Mouse (Mus musculus): ENCODE data around the gene Vti1b. TPM values are rescaled to one million over a fixed set of nuclear protein-coding genes. Genes with fewer than 3 reads are reported as not detected.
"Not testable (repeated sequence)": the region's sequence is repeated elsewhere in the genome, so short reads cannot be mapped to it uniquely, and the experiment has no call there.

The Vti1b gene
- polyA plus RNA-seq, 1 experiment, result 189 TPM

GRCm38 (mm10) chr12:79190931-79191673 lies 18.6 kb upstream of the Vti1b start:
- peak; percentile 37; the same call in 1 of the 2 replicates for TF ChIP-seq POLR2A (IDR thresholded peaks at IDR 0.05; ENCODE audit: extremely low read depth, insufficient read depth, low read length)
- TF ChIP-seq CTCF (IDR thresholded peaks at IDR 0.05; ENCODE audit: extremely low read depth, insufficient read depth, low read length), result no peak
- Histone ChIP-seq H3K4me3 (ENCODE audit: insufficient read depth, low read length) (peak overlapping the region; percentile 46), H3K27ac (ENCODE audit: insufficient read depth, low read length) (no peak overlapping the region), H3K4me1 (ENCODE audit: control insufficient read depth, insufficient read depth, low read length) (peaks cover 4% of the 10 kb centered on the region)

GRCm38 (mm10) chr12:79185160-79185559 lies 12.7 kb upstream of the Vti1b start:
- not testable (repeated sequence) for H3K27ac ChIP-seq (ENCODE audit: insufficient read depth, low read length); H3K4me1 ChIP-seq (ENCODE audit: control insufficient read depth, insufficient read depth, low read length); H3K4me3 ChIP-seq (ENCODE audit: insufficient read depth, low read length)

DNA sequence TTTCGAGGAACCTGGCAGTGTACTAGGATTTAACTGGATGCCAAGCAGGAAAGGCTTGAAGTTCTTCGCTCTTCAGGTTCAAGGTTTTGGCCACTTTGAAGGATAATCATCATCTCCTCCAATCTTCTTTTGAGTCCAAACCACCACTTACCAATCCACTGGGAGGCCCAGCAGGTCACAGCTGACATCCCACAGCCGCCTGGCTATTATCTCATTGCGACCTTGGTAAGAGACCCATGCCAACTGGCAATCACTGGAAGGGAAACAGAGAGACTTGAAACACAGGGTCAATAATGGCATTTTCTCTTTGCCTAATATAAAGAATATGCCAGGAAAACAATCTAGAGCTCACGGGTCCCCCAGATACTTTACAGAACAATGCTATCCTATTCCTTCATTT lies 3.5 kb upstream of the Vti1b start:
- Histone ChIP-seq H3K27ac (ENCODE audit: insufficient read depth, low read length) (no peak overlapping the region), H3K4me3 (ENCODE audit: insufficient read depth, low read length) (no peak overlapping the region), H3K4me1 (ENCODE audit: control insufficient read depth, insufficient read depth, low read length) (no peaks in the 10 kb centered on the region)
- TF ChIP-seq CTCF (IDR thresholded peaks at IDR 0.05; ENCODE audit: extremely low read depth, insufficient read depth, low read length) (no peak), POLR2A (IDR thresholded peaks at IDR 0.05; ENCODE audit: extremely low read depth, insufficient read depth, low read length) (no peak)

DNA sequence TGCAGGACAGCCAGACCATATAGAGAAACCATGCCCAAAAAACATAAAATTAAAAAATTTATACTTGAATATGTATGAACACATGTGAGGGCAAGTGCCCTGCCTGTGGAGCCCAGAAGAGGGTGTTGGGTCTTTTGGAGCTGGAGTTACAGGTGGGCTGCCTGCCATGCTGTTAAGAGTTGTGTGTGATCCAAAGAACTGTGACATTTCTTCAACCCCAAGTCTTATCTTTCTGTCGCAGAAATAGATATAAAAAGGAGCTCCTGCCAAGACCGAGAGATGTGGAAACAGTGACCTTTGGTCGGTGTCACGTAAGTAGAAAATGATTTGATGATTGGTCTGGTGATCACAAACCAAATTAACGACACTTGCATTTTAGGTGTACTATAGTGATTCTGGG lies 1.3 kb upstream of the Vti1b start:
- Histone ChIP-seq H3K4me3 (ENCODE audit: insufficient read depth, low read length) (no peak overlapping the region), H3K4me1 (ENCODE audit: control insufficient read depth, insufficient read depth, low read length) (peaks cover 5% of the 10 kb centered on the region; the same call in 1 of the 2 replicates), H3K27ac (ENCODE audit: insufficient read depth, low read length) (no peak overlapping the region)
- TF ChIP-seq CTCF (IDR thresholded peaks at IDR 0.05; ENCODE audit: extremely low read depth, insufficient read depth, low read length), result no peak
- TF ChIP-seq POLR2A (IDR thresholded peaks at IDR 0.05; ENCODE audit: extremely low read depth, insufficient read depth, low read length), result no peak

DNA sequence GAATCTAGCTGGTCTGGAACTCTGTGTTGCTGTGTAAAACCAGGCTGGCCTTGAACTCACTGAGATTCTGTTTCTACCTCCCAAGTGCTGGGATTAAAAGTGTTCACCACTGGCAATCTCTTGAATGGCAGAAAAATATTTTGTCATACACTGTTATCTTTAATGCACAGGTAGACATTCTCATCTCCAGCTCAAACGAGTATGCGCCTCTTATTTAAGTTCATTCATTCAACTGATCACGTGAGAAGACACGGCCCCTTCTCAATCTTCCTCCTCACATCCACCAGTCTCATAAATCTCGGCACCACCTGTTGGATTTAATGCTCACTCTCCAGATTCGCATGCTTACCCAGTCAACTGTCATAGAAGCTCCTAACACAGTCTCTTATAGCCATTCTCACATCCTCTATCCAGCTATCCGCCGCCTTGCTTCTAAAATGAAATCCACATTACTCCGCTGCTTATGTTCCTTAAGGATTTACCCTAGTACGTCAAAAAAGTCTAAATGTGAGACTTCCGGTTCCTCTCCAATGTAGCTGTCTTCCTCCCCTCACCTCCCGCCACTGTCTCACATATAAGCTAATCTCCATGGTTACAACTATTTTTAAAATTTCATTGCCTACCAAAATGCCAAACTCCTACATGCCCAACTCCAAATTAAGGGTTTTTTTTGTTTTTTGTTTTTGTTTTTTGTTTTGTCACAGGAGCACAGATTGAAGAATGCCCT lies 1.0 kb downstream of the Vti1b start:
- Histone ChIP-seq H3K4me1 (ENCODE audit: control insufficient read depth, insufficient read depth, low read length) (peaks cover 10% of the 10 kb centered on the region), H3K27ac (ENCODE audit: insufficient read depth, low read length) (peak overlapping the region; percentile 100; the same call in 1 of the 2 replicates), H3K4me3 (ENCODE audit: insufficient read depth, low read length) (peak overlapping the region; percentile 62)
- TF ChIP-seq CTCF (IDR thresholded peaks at IDR 0.05; ENCODE audit: extremely low read depth, insufficient read depth, low read length), result no peak
- TF ChIP-seq POLR2A (IDR thresholded peaks at IDR 0.05; ENCODE audit: extremely low read depth, insufficient read depth, low read length), result no peak

DNA sequence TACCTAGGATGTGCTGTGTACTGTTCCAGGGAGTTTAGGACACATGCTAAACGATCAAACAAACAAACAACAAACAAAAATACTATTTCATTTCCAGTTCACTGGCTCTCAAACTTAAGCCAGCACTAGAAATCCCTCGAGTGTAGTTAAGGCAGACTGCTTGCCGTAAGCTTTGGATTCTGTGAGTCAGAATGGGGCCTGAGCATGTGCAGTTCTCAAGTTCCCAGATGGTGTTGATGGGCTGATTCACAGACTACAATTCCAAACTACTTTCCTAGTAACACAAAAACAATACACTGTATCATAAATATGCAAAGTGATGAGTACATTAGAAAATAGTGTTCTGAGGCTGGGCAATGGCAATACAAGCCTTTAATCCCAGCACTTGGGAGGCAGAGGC lies 2.0 kb downstream of the Vti1b start:
- Histone ChIP-seq H3K4me3 (ENCODE audit: insufficient read depth, low read length) (no peak overlapping the region), H3K27ac (ENCODE audit: insufficient read depth, low read length) (no peak overlapping the region), H3K4me1 (ENCODE audit: control insufficient read depth, insufficient read depth, low read length) (peaks cover 10% of the 10 kb centered on the region)
- TF ChIP-seq POLR2A (IDR thresholded peaks at IDR 0.05; ENCODE audit: extremely low read depth, insufficient read depth, low read length) (no peak), CTCF (IDR thresholded peaks at IDR 0.05; ENCODE audit: extremely low read depth, insufficient read depth, low read length) (no peak)

GRCm38 (mm10) chr12:79169173-79169572 lies 3.3 kb downstream of the Vti1b start:
- H3K4me1 ChIP-seq (ENCODE audit: control insufficient read depth, insufficient read depth, low read length), result peaks cover 10% of the 10 kb centered on the region
- H3K4me3 ChIP-seq (ENCODE audit: insufficient read depth, low read length), result no peak overlapping the region
- no peak for TF ChIP-seq POLR2A (IDR thresholded peaks at IDR 0.05; ENCODE audit: extremely low read depth, insufficient read depth, low read length)
- no peak for TF ChIP-seq CTCF (IDR thresholded peaks at IDR 0.05; ENCODE audit: extremely low read depth, insufficient read depth, low read length)
- no peak overlapping the region for H3K27ac ChIP-seq (ENCODE audit: insufficient read depth, low read length)

- Histone ChIP-seq H3K27ac (ENCODE audit: insufficient read depth, low read length) (no peak overlapping the region), H3K4me3 (ENCODE audit: insufficient read depth, low read length) (no peak overlapping the region), H3K4me1 (ENCODE audit: control insufficient read depth, insufficient read depth, low read length) (peaks cover 2% of the 10 kb centered on the region; the same call in 1 of the 2 replicates)
- TF ChIP-seq CTCF (IDR thresholded peaks at IDR 0.05; ENCODE audit: extremely low read depth, insufficient read depth, low read length) (no peak), POLR2A (IDR thresholded peaks at IDR 0.05; ENCODE audit: extremely low read depth, insufficient read depth, low read length) (no peak)
These were observed 9.6 kb downstream of the Vti1b start for GRCm38 (mm10) chr12:79162876-79163275.

- H3K27ac ChIP-seq (ENCODE audit: insufficient read depth, low read length), result no peak overlapping the region
- TF ChIP-seq POLR2A (IDR thresholded peaks at IDR 0.05; ENCODE audit: extremely low read depth, insufficient read depth, low read length), result no peak
- no peak for TF ChIP-seq CTCF (IDR thresholded peaks at IDR 0.05; ENCODE audit: extremely low read depth, insufficient read depth, low read length)
- H3K4me3 ChIP-seq (ENCODE audit: insufficient read depth, low read length), result no peak overlapping the region
- H3K4me1 ChIP-seq (ENCODE audit: control insufficient read depth, insufficient read depth, low read length), result no peaks in the 10 kb centered on the region
These were observed 22.8 kb downstream of the Vti1b start for GRCm38 (mm10) chr12:79149653-79150052.

- Histone ChIP-seq H3K4me1 (ENCODE audit: control insufficient read depth, insufficient read depth, low read length) (no peaks in the 10 kb centered on the region), H3K27ac (ENCODE audit: insufficient read depth, low read length) (no peak overlapping the region), H3K4me3 (ENCODE audit: insufficient read depth, low read length) (no peak overlapping the region)
- no peak for TF ChIP-seq POLR2A (IDR thresholded peaks at IDR 0.05; ENCODE audit: extremely low read depth, insufficient read depth, low read length)
These were observed 31.1 kb downstream of the Vti1b start for GRCm38 (mm10) chr12:79141384-79141783.

Data from cortical plate, adult 2 months (tissue).